In genomic region chr8:86393374-86393773, GRCm38 (mm10) we compare ENCODE assay signal across 28 mouse cellular contexts.
DNase-seq lines count a peak whose midpoint lies in the region; ATAC-seq lines count a peak whose summit lies in the region.
"Had no signal": no experiment of that assay in that cellular context is flagged by ENCODE, and none has a peak within 500 bp of the region (broad histone marks: within the 10 kb centered on the region; RNA-seq: fewer than 3 reads in every experiment).

No protein-coding gene starts in this region.

- H3K36me3 ChIP-seq in midbrain, embryonic 10.5 days = no peaks in the 10 kb centered on the region
- no peaks in the 10 kb centered on the region for H3K36me3 ChIP-seq in midbrain, embryonic 13.5 days
- H3K36me3 ChIP-seq: embryonic facial prominence, embryonic 12.5 days; embryonic facial prominence, embryonic 15.5 days; heart, embryonic 12.5 days; heart, embryonic 15.5 days had no signal

- peaks cover 12% of the 10 kb centered on the region for H3K9me3 ChIP-seq in midbrain, embryonic 10.5 days (replicated peaks)
- H3K9me3 ChIP-seq in midbrain, embryonic 13.5 days = 0 out of 2 replicates have a peak, but pooled peaks cover 11% of the 10 kb centered on the region
- H3K9me3 ChIP-seq: embryonic facial prominence, embryonic 12.5 days; embryonic facial prominence, embryonic 15.5 days; heart, embryonic 12.5 days; heart, embryonic 15.5 days had no signal

- 89% methylated on average over 2 of the region's 2 CpGs for WGBS in midbrain, embryonic 10.5 days
- WGBS in midbrain, embryonic 13.5 days = 91% methylated on average over 2 of the region's 2 CpGs

- peak overlapping the region; percentile 28; the same call in 1 of the 2 replicates for H3K27ac ChIP-seq in midbrain, embryonic 10.5 days (replicated peaks)
- no peak overlapping the region for H3K27ac ChIP-seq in midbrain, embryonic 13.5 days
- H3K27ac ChIP-seq: embryonic facial prominence, embryonic 12.5 days; embryonic facial prominence, embryonic 15.5 days; gastrocnemius, adult 2 months; heart, embryonic 15.5 days; hindbrain, embryonic 14.5 days; hindbrain, postnatal 0 days had no signal

- peaks cover 27% of the 10 kb centered on the region for H3K4me1 ChIP-seq in midbrain, embryonic 10.5 days
- peaks cover 27% of the 10 kb centered on the region for H3K4me1 ChIP-seq in midbrain, embryonic 13.5 days (replicated peaks)
- H3K4me1 ChIP-seq: heart, embryonic 15.5 days had no signal

- no peak for ATAC-seq in midbrain, embryonic 13.5 days
- ATAC-seq: CD4-positive, CD25-positive, alpha-beta regulatory T cell, adult 4 months; forebrain, embryonic 14.5 days; forebrain, postnatal 0 days; hindbrain, postnatal 0 days; inflammation-experienced regulatory T-cells, adult 6 months; intestine, embryonic 16.5 days had no signal

- no peak overlapping the region for H3K4me3 ChIP-seq in midbrain, embryonic 10.5 days
- no peak overlapping the region for H3K4me3 ChIP-seq in midbrain, embryonic 13.5 days (replicated peaks)
- H3K4me3 ChIP-seq: embryonic facial prominence, embryonic 12.5 days; embryonic facial prominence, embryonic 15.5 days; gastrocnemius, adult 2 months; heart, embryonic 12.5 days; heart, embryonic 15.5 days had no signal

- no peak overlapping the region for H3K4me2 ChIP-seq in midbrain, embryonic 13.5 days (replicated peaks)
- H3K4me2 ChIP-seq: embryonic facial prominence, embryonic 12.5 days; embryonic facial prominence, embryonic 15.5 days; heart, embryonic 12.5 days; heart, embryonic 15.5 days; hindbrain, embryonic 14.5 days had no signal

- DNase-seq in adrenal gland, adult 8-10 months = peak; percentile 23
- DNase-seq in adrenal gland, postnatal 25 days = no peak
- DNase-seq in midbrain, embryonic 10.5 days (ENCODE audit: low spot score) = no peak
- DNase-seq in ES-CJ7 (ENCODE audit: low read depth, low spot score) (peak; percentile 68), R1 (ENCODE audit: low read depth, low spot score) (peak; percentile 47)
- no peak for DNase-seq in c-Kit-positive CD71-positive TER-119-positive erythroid progenitor cells, embryonic 14.5 days (ENCODE audit: low spot score)
- DNase-seq in right cerebral cortex, postnatal 36 days (ENCODE audit: low spot score in 2 of 2) = no peak
- DNase-seq: cerebellum, adult 18-20 months; cerebellum, adult 9-10 months; cerebellum, postnatal 25 days; forebrain, postnatal 0 days; gastrocnemius, adult 2 months; gastrocnemius, postnatal 14 days; heart, adult 18-20 months; heart, postnatal 10 days; heart, postnatal 36 days; kidney, adult 18-20 months had no signal

- no peak overlapping the region for H3K9ac ChIP-seq in midbrain, embryonic 13.5 days (replicated peaks)
- H3K9ac ChIP-seq: embryonic facial prominence, embryonic 12.5 days; embryonic facial prominence, embryonic 15.5 days; forebrain, postnatal 0 days; heart, embryonic 12.5 days; heart, embryonic 15.5 days; hindbrain, embryonic 14.5 days had no signal

- 0 out of 2 replicates have a peak, but pooled peaks cover 4% of the 10 kb centered on the region for H3K27me3 ChIP-seq in midbrain, embryonic 10.5 days (ENCODE audit: low read depth, poor library complexity, severe bottlenecking)
- H3K27me3 ChIP-seq in midbrain, embryonic 13.5 days = no peaks in the 10 kb centered on the region
- H3K27me3 ChIP-seq: embryonic facial prominence, embryonic 12.5 days; embryonic facial prominence, embryonic 15.5 days; heart, embryonic 12.5 days; heart, embryonic 15.5 days had no signal

Comparison
In these comparisons a context has a peak if more than half of its experiments do, and no peak if none do; other contexts are left out.
1. DNase-seq: peak in adrenal gland, adult 8-10 months (single experiment), ES-CJ7 (single experiment) and R1 (single experiment); none in adrenal gland, postnatal 25 days (single experiment), midbrain, embryonic 10.5 days (single experiment), c-Kit-positive CD71-positive TER-119-positive erythroid progenitor cells, embryonic 14.5 days (single experiment) and right cerebral cortex, postnatal 36 days (0 of 2).